Mouse (Mus musculus) adrenal gland, postnatal 10 days (tissue): ENCODE data around the gene Hal. TPM values are rescaled to one million over a fixed set of nuclear protein-coding genes. Genes with fewer than 3 reads are reported as not detected.

Experiments
- DNase-seq: peaks from one replicate; pipeline ENCODE4 v3.0.0; 2021; ENCODE audit warnings: mixed read lengths
- total RNA-seq, 2 experiments: library from RNA; stranded (reverse); gene quantifications; 2 replicates each; pipeline ENCODE4 v1.2.3; 2021

Hal gene
- total RNA-seq, 2 experiments from 2014 or later: 3.7 to 12.2 TPM

- DNase-seq: no peak
These were observed 78.5 kb downstream of the Hal start for GRCm38 (mm10) chr10:93567066-93567465.

GRCm38 (mm10) chr10:93567841-93568566, 79.4 kb downstream of the Hal start:
- DNase-seq: no peak

- DNase-seq: no peak
These were observed 80.1 kb downstream of the Hal start for GRCm38 (mm10) chr10:93568671-93569070.

Other genes starting within 250 kb of the Hal start
- gene Elk3, start 177.6 kb upstream of the Hal start, total RNA-seq: 10 to 100 TPM; 58.4 to 70.4 TPM
- gene Lta4h, start 35.4 kb upstream of the Hal start, total RNA-seq: 10 to 100 TPM; 59.3 to 72.5 TPM
- gene Amdhd1, start 51.3 kb downstream of the Hal start, total RNA-seq: 10 to 100 TPM in 1 of 2 experiments, 1 to 10 TPM in 1; 4.7 to 11.4 TPM
- gene Ccdc38, start 51.9 kb downstream of the Hal start, total RNA-seq: under 1 TPM in 1 of 2 experiments, not detected in 1; 0.33 TPM
- 10 to 100 TPM; 19.0 to 21.0 TPM for gene Snrpf, start 100.9 kb downstream of the Hal start, total RNA-seq
- 1 to 10 TPM; 7.1 to 9.5 TPM for gene Ntn4, start 151.9 kb downstream of the Hal start, total RNA-seq